Mouse (Mus musculus): ENCODE data around the gene Zfp398. TPM values are rescaled to one million over a fixed set of nuclear protein-coding genes. Genes with fewer than 3 reads are reported as not detected.

Zfp398 gene
- total RNA-seq, 2 experiments from 2014 or later = 19.1 to 21.0 TPM

DNA sequence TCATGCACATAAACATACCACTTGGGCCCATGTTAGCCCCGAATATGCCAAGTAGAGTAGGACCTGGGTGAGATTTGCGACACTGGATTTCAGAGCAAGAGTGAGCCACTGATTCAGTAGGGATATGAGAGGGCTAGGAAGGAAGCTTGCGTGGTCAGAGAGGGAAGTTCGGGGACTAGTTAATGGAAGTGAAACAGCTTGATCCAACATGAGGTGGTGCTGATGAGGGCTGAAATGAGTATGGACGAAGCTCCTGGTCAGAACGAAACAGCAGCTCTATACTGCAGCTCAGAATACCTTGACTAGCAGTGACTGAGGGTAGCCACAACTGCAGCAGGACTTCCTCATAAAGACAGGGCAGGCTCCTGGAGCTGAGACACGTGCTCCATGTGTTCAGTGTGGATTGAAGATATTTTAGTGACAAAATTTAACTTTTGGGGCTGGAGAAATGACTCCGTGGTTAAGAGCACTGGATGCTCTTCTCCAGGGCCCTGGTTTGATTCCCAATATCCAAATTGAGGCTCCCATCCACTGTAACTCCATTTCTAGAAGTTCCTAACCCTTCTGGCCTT lies 53.4 kb downstream of the Zfp398 start:
- DNase-seq (ENCODE audit: low spot score in 2 of 2) = no peak

DNA sequence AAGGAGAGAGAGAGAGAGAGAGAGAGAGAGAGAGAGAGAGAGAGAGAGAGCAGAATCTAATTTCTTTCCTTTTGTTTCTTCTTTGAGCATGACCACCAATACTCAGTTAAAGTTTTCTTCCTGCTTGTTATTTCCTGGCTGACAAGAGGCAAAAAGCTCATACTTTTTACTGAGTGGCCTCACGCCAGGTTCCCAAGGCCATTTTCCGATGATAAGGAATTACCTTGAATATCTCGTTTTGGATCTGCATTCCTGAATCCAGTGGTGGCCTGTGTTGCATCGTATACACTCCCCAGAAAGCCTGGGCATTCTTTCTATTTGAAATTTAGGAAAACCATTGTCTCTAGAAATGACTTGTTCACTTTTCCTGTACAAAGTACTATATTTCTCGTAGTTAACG lies 64.0 kb downstream of the Zfp398 start:
- no peak for DNase-seq (ENCODE audit: low spot score in 2 of 2)

DNA sequence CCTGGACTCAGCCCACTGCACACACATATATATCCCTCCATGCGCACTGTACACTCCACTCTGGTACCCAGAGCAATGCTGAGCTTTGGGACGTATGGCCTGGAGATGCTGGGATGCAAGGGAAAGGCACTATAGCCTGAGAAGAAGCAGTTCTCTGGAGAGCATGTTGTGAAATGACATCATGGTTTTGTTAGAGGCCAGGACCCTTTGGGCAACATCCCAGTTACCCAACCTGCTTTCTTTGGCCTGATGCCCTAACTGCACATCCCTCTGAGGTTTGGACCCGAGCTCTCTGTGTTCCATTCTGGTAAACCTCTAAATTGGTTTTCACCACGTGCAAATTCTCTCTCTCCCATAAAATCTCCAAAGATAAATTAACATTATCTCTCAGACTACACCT lies 68.1 kb downstream of the Zfp398 start:
- DNase-seq (ENCODE audit: low spot score in 2 of 2) = no peak

DNA sequence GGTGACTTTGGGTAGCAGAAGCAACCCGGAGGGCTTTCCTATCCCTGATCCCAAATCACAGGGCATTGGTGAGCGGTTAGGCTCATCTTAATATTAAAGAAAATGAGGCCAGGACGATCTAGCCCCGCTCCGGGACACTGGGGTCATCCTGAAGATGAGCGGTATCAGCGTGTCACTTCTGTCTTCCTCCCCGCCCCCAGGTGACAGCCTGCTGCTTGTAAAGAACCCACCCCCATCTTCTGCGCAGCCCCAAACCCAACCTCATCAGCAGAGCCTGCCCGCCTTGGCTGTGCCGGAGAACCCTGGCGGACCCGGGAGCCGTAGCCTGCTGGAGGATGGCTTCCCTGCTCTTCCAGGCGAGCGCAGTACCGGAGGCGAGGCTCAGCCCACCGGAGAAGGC lies 68.9 kb downstream of the Zfp398 start:
- no peak for DNase-seq (ENCODE audit: low spot score in 2 of 2)

DNA sequence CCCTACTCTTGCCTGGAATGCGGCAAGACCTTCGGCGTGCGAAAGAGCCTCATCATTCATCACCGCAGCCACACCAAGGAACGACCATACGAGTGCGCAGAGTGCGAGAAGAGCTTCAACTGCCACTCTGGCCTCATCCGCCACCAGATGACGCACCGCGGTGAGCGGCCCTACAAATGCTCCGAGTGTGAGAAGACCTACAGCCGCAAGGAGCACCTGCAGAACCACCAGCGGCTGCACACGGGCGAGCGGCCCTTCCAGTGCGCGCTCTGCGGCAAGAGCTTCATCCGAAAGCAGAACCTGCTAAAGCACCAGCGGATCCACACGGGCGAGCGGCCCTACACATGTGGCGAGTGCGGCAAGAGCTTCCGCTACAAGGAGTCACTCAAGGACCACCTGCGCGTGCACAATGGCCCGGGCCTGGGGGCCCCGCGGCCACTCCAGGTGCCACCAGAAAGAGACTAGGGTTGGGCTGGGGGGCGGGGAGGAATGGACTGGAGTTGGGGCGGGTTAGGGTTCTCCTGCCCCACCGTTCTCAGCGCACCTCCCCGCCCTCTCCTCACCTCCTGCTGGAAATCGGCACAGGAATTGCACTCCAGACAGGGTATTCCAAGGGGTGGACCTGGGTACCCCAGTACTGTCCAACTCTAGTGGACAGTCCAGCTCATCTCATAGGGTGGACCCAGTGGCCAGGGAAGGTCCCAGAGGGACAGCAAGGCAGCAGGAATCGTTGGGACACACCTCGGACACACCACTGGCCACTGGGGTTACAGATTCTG lies 69.6 kb downstream of the Zfp398 start:
- DNase-seq (ENCODE audit: low spot score in 2 of 2) = no peak

DNA sequence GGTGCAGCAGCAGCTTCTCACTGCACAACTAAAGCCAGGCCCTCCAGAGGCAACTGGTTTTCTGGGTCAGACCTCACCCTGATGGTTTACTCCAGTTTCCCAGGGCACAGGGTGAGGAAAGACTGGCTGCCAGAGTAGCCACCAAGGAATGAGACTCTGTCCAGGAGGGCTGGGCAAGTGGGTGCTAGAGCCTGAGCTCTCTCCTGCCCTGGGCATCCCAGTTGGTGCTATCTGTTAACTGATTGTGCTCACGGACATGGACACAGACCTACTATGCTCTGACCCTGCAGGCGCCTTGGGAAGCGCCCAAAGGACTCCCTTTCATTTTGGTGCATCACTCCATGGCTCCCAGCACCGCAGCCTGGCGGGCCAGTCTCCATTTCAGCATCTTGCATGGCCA lies 70.9 kb downstream of the Zfp398 start:
- no peak for DNase-seq (ENCODE audit: low spot score in 2 of 2)

DNA sequence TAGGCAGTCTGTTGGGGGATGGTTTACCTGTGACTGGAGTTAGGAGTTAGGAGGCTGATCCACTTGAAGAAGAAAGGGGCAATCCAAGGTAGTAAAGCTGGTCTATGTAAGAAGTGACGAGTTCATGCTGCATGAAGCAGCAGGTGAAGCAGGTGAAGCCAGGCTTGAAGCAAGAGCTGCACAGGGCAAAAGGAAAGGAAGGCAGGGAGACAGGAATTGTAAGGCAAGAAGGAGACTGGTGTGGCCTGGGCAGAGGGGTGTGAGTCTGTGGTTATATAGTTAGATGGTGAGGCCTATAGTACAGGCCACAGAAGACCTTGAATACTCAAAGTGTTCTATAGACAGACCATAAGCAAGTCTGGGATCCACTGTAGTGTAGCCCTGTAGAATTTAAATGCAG lies 73.5 kb downstream of the Zfp398 start:
- no peak for DNase-seq (ENCODE audit: low spot score in 2 of 2)

DNA sequence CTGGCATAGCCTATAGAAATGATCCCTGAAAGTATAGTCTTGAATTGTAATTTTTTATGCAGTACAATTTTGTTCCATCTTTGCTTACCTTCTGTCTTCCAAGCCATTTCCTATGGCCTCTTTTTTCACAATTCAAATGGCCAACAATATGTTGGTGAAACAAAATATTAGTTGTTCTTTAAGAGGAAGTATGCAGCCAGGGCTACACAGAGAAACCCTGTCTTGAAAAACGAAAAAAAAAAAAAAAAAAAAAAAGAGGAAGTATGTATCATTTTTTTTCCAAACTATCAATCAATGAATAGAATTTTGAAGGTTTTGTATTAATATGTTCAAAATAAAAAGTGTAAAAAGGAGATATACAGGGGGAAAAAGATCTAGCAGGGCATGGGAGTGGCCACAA lies 76.2 kb downstream of the Zfp398 start:
- no peak for DNase-seq (ENCODE audit: low spot score in 2 of 2)

DNA sequence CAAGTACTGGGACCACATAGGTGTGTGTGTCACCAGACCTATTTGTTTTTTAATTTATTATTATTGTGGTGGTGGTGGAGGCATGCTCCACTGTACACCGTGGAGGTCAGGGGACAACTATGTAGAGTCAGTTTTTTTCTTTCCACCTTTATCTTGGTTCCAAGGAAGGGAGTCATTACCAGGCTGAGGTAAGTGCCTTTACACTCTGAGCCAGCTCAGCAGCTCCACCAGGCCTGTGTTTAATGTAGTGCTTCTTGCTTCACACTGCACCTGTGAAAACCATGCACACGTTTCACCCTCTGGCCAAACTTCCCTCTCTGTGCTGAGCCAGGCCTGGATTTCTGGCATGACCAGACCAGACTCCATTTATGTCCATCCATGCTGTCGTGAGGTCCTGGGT lies 77.5 kb downstream of the Zfp398 start:
- DNase-seq (ENCODE audit: low spot score in 2 of 2) = no peak

DNA sequence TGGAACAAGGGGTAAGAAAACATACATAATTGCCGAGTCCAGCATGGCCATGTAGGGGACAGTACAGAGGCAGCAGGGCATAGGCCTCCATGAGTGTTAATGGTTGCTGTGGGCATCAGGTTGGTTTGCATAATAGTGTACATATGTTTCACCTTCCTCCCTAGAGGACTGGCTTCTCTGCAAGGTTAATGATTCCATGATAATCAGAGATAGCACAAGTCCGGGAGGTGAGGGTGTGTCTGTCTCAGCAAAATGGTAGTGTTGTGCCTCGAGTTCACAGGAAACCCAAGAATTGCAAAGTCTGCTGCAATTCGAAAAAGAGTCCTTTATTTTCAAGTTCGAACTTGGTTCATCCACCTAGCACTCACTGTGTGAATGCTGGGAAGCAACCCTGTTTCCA lies 81.6 kb downstream of the Zfp398 start:
- DNase-seq (ENCODE audit: low spot score in 2 of 2) = no peak

DNA sequence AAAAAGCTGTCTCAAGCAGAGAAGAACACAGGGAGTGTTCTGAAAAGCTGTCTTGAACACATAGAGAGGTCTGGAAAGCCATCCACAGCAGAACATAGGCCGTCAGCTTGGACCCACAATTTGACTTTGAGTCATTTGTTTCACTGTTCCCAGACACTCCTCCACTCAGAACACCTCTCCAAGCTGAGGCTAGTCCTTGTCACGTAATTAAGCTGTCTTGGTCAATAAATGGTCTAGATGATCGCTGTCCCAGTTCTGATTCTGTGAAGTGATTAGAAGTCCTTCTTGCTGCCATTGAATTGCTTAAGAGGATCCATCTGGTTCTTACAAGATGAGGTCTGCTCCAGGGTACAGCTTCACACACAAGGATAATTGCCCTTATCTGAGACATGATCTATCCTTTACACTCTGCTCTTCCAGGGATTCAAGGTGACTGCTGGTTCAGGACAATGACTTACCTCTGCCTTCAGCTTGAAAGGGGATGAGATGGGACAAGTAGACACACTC lies 83.4 kb downstream of the Zfp398 start:
- DNase-seq (ENCODE audit: low spot score in 2 of 2) = no peak

DNA sequence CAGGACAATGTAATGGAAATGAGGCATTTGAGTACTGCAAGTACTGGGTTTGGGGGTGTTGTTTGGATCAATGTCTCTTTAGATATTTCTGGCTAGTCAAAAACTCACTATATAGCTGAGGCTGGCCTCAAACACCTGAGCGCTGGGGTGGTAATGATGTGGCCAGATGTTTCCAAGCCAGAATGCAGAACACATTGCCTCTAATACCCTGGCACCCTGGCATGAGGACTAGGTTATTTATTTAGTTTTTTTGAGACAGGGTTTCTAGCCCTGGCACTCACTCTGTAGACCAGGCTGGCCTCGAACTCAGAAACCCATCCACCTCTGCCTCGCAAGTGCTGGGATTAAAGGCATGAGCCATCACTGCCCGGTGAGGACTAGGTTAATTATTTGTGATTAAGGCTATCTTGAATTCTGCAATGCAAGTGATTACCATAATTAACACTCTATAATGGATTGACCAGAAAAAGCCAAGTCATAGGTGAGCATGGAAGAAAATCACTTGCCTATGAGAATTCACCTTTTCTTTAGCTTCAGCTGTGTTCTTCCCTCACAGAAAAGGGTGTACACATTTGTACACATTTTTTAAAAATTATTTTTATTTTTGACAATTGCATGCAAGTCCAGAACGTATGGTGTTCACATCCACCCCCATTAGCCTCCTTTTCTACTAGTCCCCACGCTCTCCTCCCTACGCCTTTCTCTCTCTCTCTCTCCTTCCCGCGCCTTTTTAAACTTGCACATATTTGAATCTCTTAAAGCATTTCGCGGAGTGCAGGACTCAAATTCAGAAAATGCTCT lies 84.4 kb downstream of the Zfp398 start:
- no peak for DNase-seq (ENCODE audit: low spot score in 2 of 2)

DNA sequence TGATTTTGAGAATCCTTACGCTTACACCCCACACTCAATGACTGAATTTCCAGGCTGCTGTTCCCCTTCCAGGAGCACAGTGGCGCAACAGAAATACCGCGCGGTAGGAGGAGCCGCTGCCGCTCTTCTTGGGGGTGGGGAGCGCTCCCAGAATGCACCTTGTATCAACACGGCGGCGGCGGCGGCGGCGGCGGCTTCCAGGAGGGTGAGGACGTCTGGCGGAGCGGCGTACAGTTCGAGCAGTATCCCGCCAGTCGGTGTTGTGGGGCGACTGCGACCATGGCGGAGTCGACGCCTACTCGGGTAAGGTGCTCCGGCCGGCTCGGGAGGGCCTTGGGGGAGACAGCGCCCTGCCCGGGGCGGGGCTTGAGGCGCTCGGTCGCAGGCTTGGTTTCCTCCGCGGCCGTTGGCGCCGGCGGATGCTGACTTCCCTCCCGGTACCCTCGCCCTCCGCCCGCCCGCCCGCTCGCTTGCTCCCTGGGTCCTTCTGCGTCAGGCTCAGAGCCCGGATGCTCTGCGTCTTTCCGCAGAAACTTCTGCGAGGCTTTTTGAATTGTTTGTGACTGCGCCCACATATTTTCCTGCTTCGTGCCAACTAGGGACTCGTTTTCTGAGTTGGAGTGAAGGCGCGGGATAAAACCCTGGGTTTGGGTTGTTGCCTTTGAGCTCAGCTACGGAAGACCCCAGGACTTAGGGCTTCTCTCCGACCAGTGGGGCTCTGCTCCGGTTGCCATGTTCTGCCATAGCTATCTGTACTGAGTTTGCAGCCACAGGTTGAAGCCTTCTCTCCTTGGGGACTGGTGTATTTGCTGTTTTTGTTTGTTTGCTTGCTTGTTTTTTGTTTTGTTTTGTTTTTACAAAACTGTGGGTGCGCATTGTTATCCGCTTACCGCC lies 85.2 kb downstream of the Zfp398 start, which contains the start of gene Zfp212:
Gene Zfp212, plus strand, starts transcription at position 30 of the 894 bp plus-strand sequence.
- DNase-seq (ENCODE audit: low spot score in 2 of 2) = peak; percentile 83 to 90

Small RNAs within 50 kb of the gene (microRNA-seq; reads per million reads assigned to microRNA genes)
- gene Mir704 = 0.28 to 0.45 reads per million in 2 experiments

Other genes with a start within 250 kb of the Zfp398 start
- gene Ezh2, start 240.3 kb upstream of the Zfp398 start, total RNA-seq (2021) = 10 to 100 TPM; 20.6 to 31.0 TPM
- 10 to 100 TPM; 53.0 to 73.0 TPM for gene Pdia4, start 22.2 kb upstream of the Zfp398 start, total RNA-seq (2021)
- 1 to 10 TPM; 5.1 to 5.5 TPM for gene Zfp786, start 4.8 kb upstream of the Zfp398 start, total RNA-seq (2021)
- gene Zfp282, start 41.5 kb downstream of the Zfp398 start, total RNA-seq (2021) = 10 to 100 TPM; 23.5 to 23.6 TPM
- 10 to 100 TPM; 15.5 to 17.1 TPM for gene Zfp212, start 84.8 kb downstream of the Zfp398 start, total RNA-seq (2021)
- 10 to 100 TPM; 21.1 to 23.0 TPM for gene Zfp956, start 117.7 kb downstream of the Zfp398 start, total RNA-seq (2021)
- 10 to 100 TPM; 37.3 to 43.7 TPM for gene Zfp777, start 213.2 kb downstream of the Zfp398 start, total RNA-seq (2021)